Mouse (Mus musculus): ENCODE measurements at regions not wholly inside any gene's neighbourhood (a gene's known extent, or its start where the extent isn't known, plus 50 kb on each side); places are given as distances from the start of the nearest gene placed in this dataset.

- DNase-seq (ENCODE audit: low read depth, low spot score) (no peak), ATAC-seq (no peak)
- ChIA-PET POLR2A (no interaction called here), CTCF (no interaction called here)
- TF ChIP-seq CTCF (IDR thresholded peaks at IDR 0.05), result no peak
- H3K27me3 ChIP-seq, result no peaks in the 10 kb centered on the region
- in situ Hi-C loops (cut with MboI; ENCODE audit: low pct_unique_long_range_greater_than_20kb), result no loop called here
Measured at GRCm38 (mm10) chr10:16231821-16232220, 1491.2 kb upstream of the Cited2 start.

DNA sequence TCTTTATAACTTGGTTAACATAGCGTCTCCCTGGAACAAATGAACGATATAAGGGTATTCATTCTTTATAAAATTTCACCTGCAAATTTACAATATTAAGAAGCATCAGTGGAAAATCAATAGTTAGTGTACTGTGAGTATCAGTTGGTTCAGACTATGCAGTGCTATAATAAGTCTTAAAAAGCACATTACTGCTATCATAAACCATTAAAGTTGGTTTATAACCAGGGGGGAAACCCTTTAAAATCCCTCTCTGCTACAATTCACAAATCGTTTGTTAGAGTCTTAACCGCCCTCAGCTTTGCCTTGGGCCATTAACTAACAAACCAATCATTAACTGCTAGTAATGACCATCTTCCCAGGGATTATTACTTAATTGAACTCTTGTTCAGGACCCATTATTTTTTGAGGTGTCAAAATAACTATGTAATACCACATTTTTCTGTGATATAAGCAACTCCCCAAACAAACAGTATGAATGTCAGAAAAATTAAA lies 1489.4 kb upstream of the Cited2 start:
- DNase-seq (ENCODE audit: low read depth, low spot score) (no peak), ATAC-seq (no peak)
- POLR2A ChIA-PET, result interaction anchor here (0.6 kb wide), 1 partner anchor 75 kb away, joined by 3 read pairs; no protein-coding TSS in a partner anchor
- no peak for TF ChIP-seq CTCF (IDR thresholded peaks at IDR 0.05)
- no peaks in the 10 kb centered on the region for H3K27me3 ChIP-seq
- CTCF ChIA-PET, result interaction anchor here (0.9 kb wide), 1 partner anchor 63 kb away, joined by 4 read pairs; no protein-coding TSS in a partner anchor
- in situ Hi-C loops (cut with MboI; ENCODE audit: low pct_unique_long_range_greater_than_20kb), result no loop called here

DNA sequence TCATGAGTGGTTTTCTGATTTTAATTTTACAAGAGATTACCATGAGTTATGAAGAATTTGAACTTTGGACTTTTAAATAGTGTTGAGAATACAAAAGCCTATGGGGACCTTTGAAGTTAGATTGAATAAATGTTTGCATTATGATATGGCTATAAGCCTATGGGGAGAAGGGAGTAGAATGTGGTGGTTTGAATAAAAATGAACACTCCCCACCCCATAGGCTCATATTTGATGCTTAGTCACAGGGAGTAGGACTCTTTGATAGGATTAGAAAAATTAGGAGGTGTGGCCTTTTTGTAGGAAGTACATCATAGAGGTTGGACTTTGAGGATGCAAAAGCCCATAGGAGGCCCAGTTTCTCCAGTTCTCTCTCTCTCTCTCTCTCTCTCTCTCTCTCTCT lies 1466.7 kb upstream of the Cited2 start:
- CTCF ChIA-PET, result no interaction called here
- TF ChIP-seq CTCF (IDR thresholded peaks at IDR 0.05), result no peak
- in situ Hi-C loops (cut with MboI; ENCODE audit: low pct_unique_long_range_greater_than_20kb), result no loop called here

GRCm38 (mm10) chr10:16272786-16273185 lies 1450.2 kb upstream of the Cited2 start:
- TF ChIP-seq CTCF (IDR thresholded peaks at IDR 0.05), result no peak
- no peaks in the 10 kb centered on the region for H3K27me3 ChIP-seq
- ChIA-PET CTCF (no interaction called here), POLR2A (interaction anchor here (0.6 kb wide), 1 partner anchor 1512 kb away, joined by 4 read pairs; no protein-coding TSS in a partner anchor)
- in situ Hi-C loops (cut with MboI; ENCODE audit: low pct_unique_long_range_greater_than_20kb), result no loop called here
- DNase-seq (ENCODE audit: low read depth, low spot score) (no peak), ATAC-seq (no peak)

More for the DNA sequence above, 1466.7 kb upstream of the Cited2 start:
- no peaks in the 10 kb centered on the region for H3K27me3 ChIP-seq
- no peak for ATAC-seq
- POLR2A ChIA-PET, result no interaction called here
- DNase-seq (ENCODE audit: low read depth, low spot score), result no peak

DNA sequence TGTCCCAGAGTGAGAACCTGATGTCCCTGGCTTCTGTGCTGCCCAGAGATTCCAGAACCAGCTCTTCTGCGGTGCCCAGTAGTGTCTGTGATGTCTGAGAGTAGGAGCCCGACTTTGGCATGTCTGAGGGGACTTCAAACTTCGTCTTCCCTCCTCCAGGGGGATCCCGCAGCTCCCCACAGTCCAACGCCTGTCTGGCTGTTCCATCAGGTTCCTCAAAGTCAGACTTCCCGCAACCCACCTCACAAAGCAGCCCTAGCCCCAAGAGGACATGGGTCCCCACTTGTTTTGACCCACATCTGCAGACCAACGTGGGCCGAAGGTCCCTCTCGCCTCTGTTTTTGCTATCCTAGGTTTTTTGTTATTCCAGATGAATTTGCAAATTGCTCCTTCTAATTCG lies 1406.0 kb upstream of the Cited2 start:
- ChIA-PET CTCF (no interaction called here), POLR2A (no interaction called here)
- H3K27me3 ChIP-seq, result no peaks in the 10 kb centered on the region
- ATAC-seq, result no peak
- no peak for DNase-seq (ENCODE audit: low read depth, low spot score)
- in situ Hi-C loops (cut with MboI; ENCODE audit: low pct_unique_long_range_greater_than_20kb), result no loop called here
- TF ChIP-seq CTCF (IDR thresholded peaks at IDR 0.05), result no peak

DNA sequence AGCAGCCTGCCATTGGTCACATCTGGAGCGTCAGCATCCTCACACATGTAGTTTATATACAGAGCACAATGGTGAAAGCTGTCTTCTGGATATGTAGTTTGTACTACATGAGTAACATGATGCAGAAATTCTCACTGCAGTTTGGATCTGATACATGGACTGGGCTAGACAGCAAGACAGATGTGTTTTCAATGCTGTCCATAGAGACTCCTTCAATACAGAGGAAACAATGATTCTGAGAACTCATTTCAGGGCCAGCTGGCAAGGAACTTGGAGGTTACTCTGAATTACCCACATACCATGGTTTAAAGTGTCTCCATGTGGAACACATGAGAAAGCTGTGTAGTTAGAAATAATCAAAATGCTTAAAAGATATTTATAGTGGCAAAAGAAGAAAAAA lies 1385.5 kb upstream of the Cited2 start:
- H3K27me3 ChIP-seq, result no peaks in the 10 kb centered on the region
- CTCF ChIA-PET, result no interaction called here
- POLR2A ChIA-PET, result no interaction called here
- TF ChIP-seq CTCF (IDR thresholded peaks at IDR 0.05), result no peak
- DNase-seq (ENCODE audit: low read depth, low spot score), result no peak
- in situ Hi-C loops (cut with MboI; ENCODE audit: low pct_unique_long_range_greater_than_20kb), result no loop called here
- no peak for ATAC-seq

- ATAC-seq (no peak), DNase-seq (ENCODE audit: low read depth, low spot score) (no peak)
- TF ChIP-seq CTCF (IDR thresholded peaks at IDR 0.05), result no peak
- ChIA-PET POLR2A (no interaction called here), CTCF (no interaction called here)
- in situ Hi-C loops (cut with MboI; ENCODE audit: low pct_unique_long_range_greater_than_20kb), result no loop called here
- no peaks in the 10 kb centered on the region for H3K27me3 ChIP-seq
Measured at GRCm38 (mm10) chr10:16341496-16341895, 1381.5 kb upstream of the Cited2 start.

DNA sequence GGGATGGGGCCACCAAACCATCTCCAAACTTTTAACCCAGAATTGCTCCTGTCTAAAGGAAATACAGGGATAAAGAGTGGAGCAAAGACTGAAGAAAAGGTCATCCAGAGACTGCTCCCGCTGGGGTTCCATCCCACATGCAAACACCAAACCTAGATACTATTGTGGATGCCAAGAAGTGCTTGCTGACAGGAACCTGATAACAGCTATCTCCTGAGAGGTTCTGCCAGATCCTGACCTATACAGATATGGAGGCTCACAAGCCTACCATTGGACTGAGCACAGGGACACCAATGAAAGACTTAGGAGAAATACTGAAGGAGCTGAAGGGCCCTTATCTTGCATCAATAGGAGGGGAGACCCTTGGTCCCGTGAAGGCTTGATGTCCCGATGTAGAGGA lies 1359.0 kb upstream of the Cited2 start:
- no peak for TF ChIP-seq CTCF (IDR thresholded peaks at IDR 0.05)
- no peaks in the 10 kb centered on the region for H3K27me3 ChIP-seq
- DNase-seq (ENCODE audit: low read depth, low spot score) (no peak), ATAC-seq (no peak)
- ChIA-PET POLR2A (no interaction called here), CTCF (interaction anchor here (1.3 kb wide), 1 partner anchor 17 kb away, joined by 3 read pairs; no protein-coding TSS in a partner anchor)
- in situ Hi-C loops (cut with MboI; ENCODE audit: low pct_unique_long_range_greater_than_20kb), result no loop called here

Measured in Patski (cell line).